In the genomic region with DNA sequence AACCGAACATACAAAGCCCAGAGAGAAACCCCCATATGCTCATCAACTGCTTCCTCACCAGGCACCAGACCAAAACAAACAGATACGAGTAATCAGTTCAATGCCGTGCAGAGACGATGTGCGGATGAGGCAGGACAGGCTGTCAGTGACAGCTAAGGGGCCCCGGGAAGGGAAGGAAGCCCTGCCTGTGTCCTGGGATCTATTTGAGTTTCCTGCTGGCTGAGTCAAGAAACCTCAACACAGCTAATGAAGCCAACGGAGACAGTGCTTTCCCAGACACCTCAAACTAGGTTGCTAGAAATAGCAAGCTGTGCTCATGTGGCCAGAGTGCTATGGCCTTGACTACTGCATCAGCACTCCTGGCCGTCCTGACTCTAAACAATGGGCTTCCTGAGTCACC, we compare ENCODE assay signal across 13 mouse cellular contexts. TPM values are rescaled to one million over a fixed set of nuclear protein-coding genes. Genes with fewer than 3 reads are reported as not detected.
DNase-seq lines count a peak whose midpoint lies in the region; ATAC-seq lines count a peak whose summit lies in the region.
"Had no signal": no experiment of that assay in that cellular context is flagged by ENCODE, and none has a peak within 500 bp of the region (broad histone marks: within the 10 kb centered on the region; RNA-seq: fewer than 3 reads in every experiment).

No protein-coding gene starts in this region.

- peaks cover 11% of the 10 kb centered on the region for H3K4me1 ChIP-seq in heart, embryonic 11.5 days (ENCODE audit: control insufficient read depth, insufficient read depth, low read length)
- H3K4me1 ChIP-seq in heart, embryonic 12.5 days (replicated peaks) = peaks cover 28% of the 10 kb centered on the region
- H3K4me1 ChIP-seq in lung, embryonic 15.5 days = 0 out of 2 replicates have a peak, but pooled peaks cover 5% of the 10 kb centered on the region
- H3K4me1 ChIP-seq: liver, embryonic 15.5 days; midbrain, embryonic 15.5 days had no signal

- no peaks in the 10 kb centered on the region for H3K9me3 ChIP-seq in heart, embryonic 11.5 days (replicated peaks; ENCODE audit: control insufficient read depth, low read length)
- peaks cover 8% of the 10 kb centered on the region; the same call in 1 of the 2 replicates for H3K9me3 ChIP-seq in heart, embryonic 12.5 days (replicated peaks)
- no peaks in the 10 kb centered on the region for H3K9me3 ChIP-seq in lung, embryonic 15.5 days
- H3K9me3 ChIP-seq: embryonic facial prominence, embryonic 15.5 days; liver, embryonic 15.5 days; midbrain, embryonic 15.5 days had no signal

- ATAC-seq in heart, embryonic 11.5 days (replicated peaks; ENCODE audit: insufficient number of reproducible peaks, low FRiP score, low TSS enrichment) = no peak
- peak; percentile 53; the same call in 1 of the 2 replicates for ATAC-seq in heart, embryonic 12.5 days (ENCODE audit: insufficient number of reproducible peaks, low FRiP score)
- ATAC-seq in lung, embryonic 15.5 days (ENCODE audit: borderline replicate concordance, extremely low read depth, low FRiP score, low TSS enrichment) = peak; percentile 67
- ATAC-seq: forebrain, embryonic 14.5 days; midbrain, embryonic 15.5 days had no signal

- H3K27ac ChIP-seq in heart, embryonic 11.5 days (ENCODE audit: low read depth, low read length) = peak overlapping the region; percentile 71
- peak overlapping the region; percentile 77 for H3K27ac ChIP-seq in heart, embryonic 12.5 days (ENCODE audit: poor library complexity, severe bottlenecking)
- H3K27ac ChIP-seq in lung, embryonic 15.5 days = no peak overlapping the region
- H3K27ac ChIP-seq: embryonic facial prominence, embryonic 15.5 days; hindbrain, embryonic 14.5 days; liver, embryonic 15.5 days; midbrain, embryonic 15.5 days had no signal

- H3K4me3 ChIP-seq in heart, embryonic 11.5 days (ENCODE audit: low read depth, low read length) = no peak overlapping the region
- no peak overlapping the region for H3K4me3 ChIP-seq in heart, embryonic 12.5 days
- H3K4me3 ChIP-seq in lung, embryonic 15.5 days = no peak overlapping the region
- H3K4me3 ChIP-seq: embryonic facial prominence, embryonic 15.5 days; liver, embryonic 15.5 days; midbrain, embryonic 15.5 days had no signal

- intact Hi-C loops in left cerebral cortex, postnatal 4 days (cut with DNase I) = no loop called here

- WGBS in heart, embryonic 11.5 days (ENCODE audit: insufficient replicate concordance) = 28% methylated on average over 8 of the region's 8 CpGs
- WGBS in heart, embryonic 12.5 days = 25% methylated on average over 8 of the region's 8 CpGs
- WGBS in lung, embryonic 15.5 days = 29% methylated on average over 8 of the region's 8 CpGs

- no peak for DNase-seq in heart, adult 8-10 months (ENCODE audit: low spot score)
- peak; percentile 65 for DNase-seq in 416B (ENCODE audit: low read depth)
- no peak for DNase-seq in left cerebral cortex, postnatal 4 days
- no peak for DNase-seq in ovary, postnatal 14 days (ENCODE audit: low spot score)
- DNase-seq: thymus, adult 18-20 months had no signal

- no peak overlapping the region for H3K9ac ChIP-seq in heart, embryonic 11.5 days (ENCODE audit: low read depth, low read length)
- H3K9ac ChIP-seq in heart, embryonic 12.5 days = no peak overlapping the region
- no peak overlapping the region for H3K9ac ChIP-seq in lung, embryonic 15.5 days
- H3K9ac ChIP-seq: embryonic facial prominence, embryonic 15.5 days; hindbrain, embryonic 14.5 days; liver, embryonic 15.5 days; midbrain, embryonic 15.5 days had no signal

- no peak overlapping the region for H3K4me2 ChIP-seq in heart, embryonic 11.5 days
- no peak overlapping the region for H3K4me2 ChIP-seq in heart, embryonic 12.5 days
- no peak overlapping the region for H3K4me2 ChIP-seq in lung, embryonic 15.5 days
- H3K4me2 ChIP-seq: embryonic facial prominence, embryonic 15.5 days; hindbrain, embryonic 14.5 days; liver, embryonic 15.5 days; midbrain, embryonic 15.5 days had no signal

- H3K27me3 ChIP-seq in heart, embryonic 11.5 days (ENCODE audit: control insufficient read depth, insufficient read depth, low read length) = no peaks in the 10 kb centered on the region
- no peaks in the 10 kb centered on the region for H3K27me3 ChIP-seq in heart, embryonic 12.5 days (replicated peaks)
- H3K27me3 ChIP-seq in lung, embryonic 15.5 days = no peaks in the 10 kb centered on the region
- H3K27me3 ChIP-seq: embryonic facial prominence, embryonic 15.5 days; liver, embryonic 15.5 days; midbrain, embryonic 15.5 days had no signal

- no peaks in the 10 kb centered on the region for H3K36me3 ChIP-seq in heart, embryonic 11.5 days (ENCODE audit: control insufficient read depth, insufficient read depth, low read length)
- no peaks in the 10 kb centered on the region for H3K36me3 ChIP-seq in heart, embryonic 12.5 days
- no peaks in the 10 kb centered on the region for H3K36me3 ChIP-seq in lung, embryonic 15.5 days
- H3K36me3 ChIP-seq: embryonic facial prominence, embryonic 15.5 days; liver, embryonic 15.5 days; midbrain, embryonic 15.5 days had no signal

RNA-seq across cellular contexts. Expression of gene Rasd1, which starts 26.6 kb away (rescaled TPM):
- polyA plus RNA-seq in heart, embryonic 11.5 days (2014; fragmentation: Nextera tagmentation; extraction: Ambion mirVana) = 12.0 and 13.9 TPM in 2 replicates
- total RNA-seq in heart, adult 8-10 months (2022) = 1 to 10 TPM; 3.8 to 8.3 (median 5.3) TPM
- polyA plus RNA-seq in heart, embryonic 12.5 days (2016; fragmentation: Nextera tagmentation; extraction: Ambion mirVana) = 13.5 TPM in 2 replicates
- 2.5 and 3.3 TPM in 2 replicates for polyA plus RNA-seq in lung, embryonic 15.5 days (2015; fragmentation: Nextera tagmentation; extraction: Ambion mirVana)
- 1 to 10 TPM; 1.3 to 1.5 TPM for total RNA-seq in left cerebral cortex, postnatal 4 days (2021)

RNA-seq across cellular contexts. Expression of gene Med9, which starts 43.4 kb away (rescaled TPM):
- polyA plus RNA-seq in heart, embryonic 11.5 days (2014; fragmentation: Nextera tagmentation; extraction: Ambion mirVana) = 49.1 and 51.2 TPM in 2 replicates
- 10 to 100 TPM; 24.0 to 33.6 (median 30.4) TPM for total RNA-seq in heart, adult 8-10 months (2022)
- 46.5 and 48.2 TPM in 2 replicates for polyA plus RNA-seq in heart, embryonic 12.5 days (2016; fragmentation: Nextera tagmentation; extraction: Ambion mirVana)
- polyA plus RNA-seq in lung, embryonic 15.5 days (2015; fragmentation: Nextera tagmentation; extraction: Ambion mirVana) = 49.9 and 51.9 TPM in 2 replicates
- 10 to 100 TPM; 23.8 to 25.2 TPM for total RNA-seq in left cerebral cortex, postnatal 4 days (2021)

RNA-seq across cellular contexts. Expression of gene Pemt, which starts 54.9 kb away (rescaled TPM):
- 14.9 and 17.6 TPM in 2 replicates for polyA plus RNA-seq in heart, embryonic 11.5 days (2014; fragmentation: Nextera tagmentation; extraction: Ambion mirVana)
- 1 to 10 TPM; 1.6 to 2.6 (median 2.1) TPM for total RNA-seq in heart, adult 8-10 months (2022)
- polyA plus RNA-seq in heart, embryonic 12.5 days (2016; fragmentation: Nextera tagmentation; extraction: Ambion mirVana) = 11.7 and 12.6 TPM in 2 replicates
- 6.7 and 8.1 TPM in 2 replicates for polyA plus RNA-seq in lung, embryonic 15.5 days (2015; fragmentation: Nextera tagmentation; extraction: Ambion mirVana)
- total RNA-seq in left cerebral cortex, postnatal 4 days (2021) = 1 to 10 TPM; 6.7 to 7.5 TPM
